Mouse (Mus musculus): ENCODE data around the gene Rnf34. TPM values are rescaled to one million over a fixed set of nuclear protein-coding genes. Genes with fewer than 3 reads are reported as not detected.

Gene Rnf34
- 24.6 and 26.5 TPM in 2 replicates for polyA plus RNA-seq (2014; fragmentation: Nextera tagmentation; extraction: Ambion mirVana)

DNA sequence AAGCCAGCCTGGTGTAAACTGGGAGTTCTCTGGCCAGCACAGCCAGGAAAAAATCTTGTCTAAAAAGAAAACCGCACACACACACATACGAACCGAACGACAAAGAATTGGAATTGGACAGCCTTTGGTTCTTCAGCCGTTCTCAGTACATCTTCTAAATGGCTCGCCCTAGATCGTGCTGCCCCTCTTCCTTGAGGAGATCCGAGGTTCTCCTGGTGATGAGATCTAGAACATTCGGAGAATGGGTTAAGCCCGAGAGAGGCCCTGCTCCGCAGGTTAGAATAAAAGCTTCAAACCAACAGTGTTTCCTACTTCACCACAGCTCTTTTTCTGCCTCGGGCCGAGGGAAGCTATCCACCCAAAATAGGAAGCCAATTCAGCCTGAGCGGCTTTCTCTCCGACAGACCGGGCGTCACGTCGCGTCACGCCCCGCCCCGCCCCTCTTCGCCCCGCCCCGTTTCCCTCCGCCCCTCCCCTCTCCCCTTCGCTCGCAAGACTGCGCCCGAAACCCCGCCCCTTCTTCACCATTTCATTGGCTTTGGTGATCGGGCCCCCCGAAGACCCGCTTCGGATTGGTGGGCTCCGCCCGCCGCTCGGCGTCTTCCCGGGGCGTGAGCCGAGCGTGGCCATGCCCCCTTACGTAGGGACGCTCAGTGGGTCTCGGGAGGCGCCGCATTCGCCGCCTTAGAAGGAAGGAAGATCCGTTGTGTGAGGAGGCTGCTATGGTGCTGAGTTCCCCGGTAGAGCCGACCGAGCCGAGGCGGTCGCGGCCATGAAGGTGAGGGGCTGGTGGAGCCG lies at the start of gene Rnf34:
TSS of gene Rnf34 (plus strand) at position 528 of the 798 bp plus-strand sequence.
- Histone ChIP-seq H3K9ac (ENCODE audit: low read depth, low read length) (peak within 1 kb of the TSS; percentile 95), H3K4me1 (replicated peaks; ENCODE audit: control insufficient read depth, insufficient read depth, low read length) (peaks cover 13% of the 10 kb centered on the region), H3K4me2 (peak within 1 kb of the TSS; percentile 97), H3K4me3 (ENCODE audit: low read depth, low read length) (peak within 1 kb of the TSS; percentile 89), H3K27me3 (replicated peaks; ENCODE audit: control insufficient read depth, insufficient read depth, low read length) (no peaks in the 10 kb centered on the region), H3K27ac (ENCODE audit: low read depth, low read length) (peak within 1 kb of the TSS; percentile 86), H3K9me3 (ENCODE audit: control insufficient read depth, low read length) (no peaks in the 10 kb centered on the region), H3K36me3 (ENCODE audit: control insufficient read depth, insufficient read depth, low read length) (no peaks in the 10 kb centered on the region)
- WGBS = under 1% methylated on average over 61 of the region's 61 CpGs
- peak; percentile 100 for ATAC-seq (replicated peaks; ENCODE audit: low FRiP score)
- peak; percentile 97 for DNase-seq (ENCODE audit: low spot score)

DNA sequence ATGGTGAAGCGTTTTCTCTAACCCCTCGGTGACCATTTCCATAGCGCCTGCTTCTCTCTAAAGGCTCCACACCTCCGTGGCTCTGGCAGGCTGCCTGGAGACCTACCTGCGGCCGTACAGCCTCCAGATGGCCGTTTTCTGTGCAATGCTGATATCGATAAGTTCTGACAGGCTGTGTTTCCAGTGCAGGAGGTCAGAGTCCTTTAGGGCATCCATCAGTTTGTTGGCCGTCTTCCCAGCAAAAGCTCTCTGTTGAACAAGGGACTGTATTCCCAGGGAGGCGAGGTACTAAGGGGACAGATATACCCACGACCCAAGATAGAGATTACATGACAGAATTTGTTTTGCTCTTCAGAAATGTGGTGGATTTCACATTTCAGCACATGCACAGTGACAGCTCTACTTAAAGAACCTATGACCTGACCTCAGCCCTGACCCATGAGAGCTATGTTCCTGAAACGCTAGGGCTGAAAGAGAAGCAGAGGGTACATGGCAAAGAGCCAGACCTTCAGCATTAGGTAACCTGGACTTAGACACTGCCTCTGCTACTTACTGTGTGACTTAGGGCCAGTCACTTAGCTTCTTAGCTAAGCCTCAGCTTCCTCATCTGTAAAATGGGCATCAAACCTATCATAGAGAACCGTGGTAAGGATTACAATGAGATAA lies 49.4 kb upstream of the Rnf34 start:
- H3K27me3 ChIP-seq (replicated peaks; ENCODE audit: control insufficient read depth, insufficient read depth, low read length) = no peaks in the 10 kb centered on the region
- DNase-seq (ENCODE audit: low spot score) = no peak
- H3K9ac ChIP-seq (ENCODE audit: low read depth, low read length) = no peak overlapping the region
- no peak overlapping the region for H3K4me3 ChIP-seq (ENCODE audit: low read depth, low read length)
- no peaks in the 10 kb centered on the region for H3K9me3 ChIP-seq (ENCODE audit: control insufficient read depth, low read length)
- no peak overlapping the region for H3K4me2 ChIP-seq
- peaks cover 11% of the 10 kb centered on the region for H3K4me1 ChIP-seq (replicated peaks; ENCODE audit: control insufficient read depth, insufficient read depth, low read length)
- 87% methylated on average over 13 of the region's 13 CpGs for WGBS
- H3K27ac ChIP-seq (ENCODE audit: low read depth, low read length) = no peak overlapping the region
- no peak for ATAC-seq (replicated peaks; ENCODE audit: low FRiP score)
- peaks cover 65% of the 10 kb centered on the region for H3K36me3 ChIP-seq (ENCODE audit: control insufficient read depth, insufficient read depth, low read length)

DNA sequence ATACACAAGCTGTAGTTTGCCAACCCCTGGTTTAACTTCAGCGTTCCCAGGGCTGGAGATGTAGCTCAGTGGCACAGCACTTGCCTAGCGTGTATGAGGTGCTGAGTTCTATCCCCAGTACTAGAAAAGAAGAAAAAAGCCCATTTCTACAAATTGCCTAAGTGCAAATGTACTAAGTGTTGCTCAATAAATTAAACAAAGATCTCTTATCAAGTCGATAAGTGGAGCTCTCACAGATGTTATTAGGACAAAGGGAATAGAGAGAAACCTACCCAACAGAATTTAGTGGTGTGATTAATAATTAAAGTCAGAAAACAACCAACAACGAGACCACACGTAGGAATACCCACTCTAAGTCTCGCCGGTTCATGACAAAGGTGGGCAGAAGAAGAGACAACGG lies 48.2 kb upstream of the Rnf34 start:
- H3K36me3 ChIP-seq (ENCODE audit: control insufficient read depth, insufficient read depth, low read length) = peaks cover 72% of the 10 kb centered on the region
- H3K4me3 ChIP-seq (ENCODE audit: low read depth, low read length) = no peak overlapping the region
- H3K27ac ChIP-seq (ENCODE audit: low read depth, low read length) = no peak overlapping the region
- no peak overlapping the region for H3K4me2 ChIP-seq
- H3K9ac ChIP-seq (ENCODE audit: low read depth, low read length) = no peak overlapping the region
- H3K9me3 ChIP-seq (ENCODE audit: control insufficient read depth, low read length) = no peaks in the 10 kb centered on the region
- H3K27me3 ChIP-seq (replicated peaks; ENCODE audit: control insufficient read depth, insufficient read depth, low read length) = no peaks in the 10 kb centered on the region
- ATAC-seq (replicated peaks; ENCODE audit: low FRiP score) (no peak), DNase-seq (ENCODE audit: low spot score) (no peak)
- H3K4me1 ChIP-seq (replicated peaks; ENCODE audit: control insufficient read depth, insufficient read depth, low read length) = peaks cover 11% of the 10 kb centered on the region
- WGBS = 93% methylated on average over 8 of the region's 8 CpGs

DNA sequence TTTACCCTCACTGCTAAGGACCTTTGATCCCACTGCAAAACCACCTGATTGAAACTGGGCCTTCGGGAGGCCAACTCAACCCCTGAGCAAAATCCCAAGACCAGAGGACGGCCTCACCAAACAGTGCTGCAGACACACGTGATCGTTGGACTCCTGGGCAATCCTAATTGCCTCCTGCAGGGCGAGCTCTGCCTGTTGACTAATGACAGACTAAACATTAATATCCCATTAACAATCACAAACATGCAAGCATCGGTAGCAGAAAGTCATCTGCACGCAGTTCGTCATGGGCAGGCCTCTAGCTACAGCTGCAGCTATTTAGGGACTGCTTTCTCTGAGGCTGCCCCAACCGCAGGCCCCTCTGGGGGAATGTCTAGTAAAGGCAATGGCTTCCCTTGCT lies 47.1 kb upstream of the Rnf34 start:
- 82% methylated on average over 9 of the region's 9 CpGs for WGBS
- Histone ChIP-seq H3K9me3 (ENCODE audit: control insufficient read depth, low read length) (no peaks in the 10 kb centered on the region), H3K4me3 (ENCODE audit: low read depth, low read length) (no peak overlapping the region)

DNA sequence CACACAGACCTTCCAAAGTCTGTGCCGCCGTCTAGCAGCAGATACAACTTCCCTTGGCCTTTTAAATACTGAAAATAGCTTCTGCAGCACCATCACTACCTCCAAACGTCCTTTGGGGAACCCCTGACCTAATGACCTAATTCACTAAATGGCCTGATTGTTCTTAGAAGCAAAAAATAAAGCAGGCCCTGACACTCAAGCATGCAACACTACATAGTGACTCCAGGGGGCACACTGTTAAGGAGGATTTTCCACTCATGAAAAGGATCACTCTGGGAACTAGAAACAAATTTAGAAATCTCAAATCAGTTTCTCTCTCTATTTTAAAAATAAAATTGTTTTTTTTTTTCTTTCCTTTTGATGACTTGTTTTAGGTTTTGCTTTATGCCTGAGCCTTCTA lies 44.3 kb upstream of the Rnf34 start:
- 75% methylated on average over 3 of the region's 3 CpGs for WGBS
- H3K27ac ChIP-seq (ENCODE audit: low read depth, low read length) = no peak overlapping the region
- no peak for ATAC-seq (replicated peaks; ENCODE audit: low FRiP score)

More for the DNA sequence above, 47.1 kb upstream of the Rnf34 start:
- Histone ChIP-seq H3K9ac (ENCODE audit: low read depth, low read length) (no peak overlapping the region), H3K27ac (ENCODE audit: low read depth, low read length) (no peak overlapping the region), H3K4me1 (replicated peaks; ENCODE audit: control insufficient read depth, insufficient read depth, low read length) (peaks cover 11% of the 10 kb centered on the region), H3K4me2 (no peak overlapping the region), H3K36me3 (ENCODE audit: control insufficient read depth, insufficient read depth, low read length) (peaks cover 76% of the 10 kb centered on the region), H3K27me3 (replicated peaks; ENCODE audit: control insufficient read depth, insufficient read depth, low read length) (no peaks in the 10 kb centered on the region)
- DNase-seq (ENCODE audit: low spot score) (no peak), ATAC-seq (replicated peaks; ENCODE audit: low FRiP score) (no peak)

DNA sequence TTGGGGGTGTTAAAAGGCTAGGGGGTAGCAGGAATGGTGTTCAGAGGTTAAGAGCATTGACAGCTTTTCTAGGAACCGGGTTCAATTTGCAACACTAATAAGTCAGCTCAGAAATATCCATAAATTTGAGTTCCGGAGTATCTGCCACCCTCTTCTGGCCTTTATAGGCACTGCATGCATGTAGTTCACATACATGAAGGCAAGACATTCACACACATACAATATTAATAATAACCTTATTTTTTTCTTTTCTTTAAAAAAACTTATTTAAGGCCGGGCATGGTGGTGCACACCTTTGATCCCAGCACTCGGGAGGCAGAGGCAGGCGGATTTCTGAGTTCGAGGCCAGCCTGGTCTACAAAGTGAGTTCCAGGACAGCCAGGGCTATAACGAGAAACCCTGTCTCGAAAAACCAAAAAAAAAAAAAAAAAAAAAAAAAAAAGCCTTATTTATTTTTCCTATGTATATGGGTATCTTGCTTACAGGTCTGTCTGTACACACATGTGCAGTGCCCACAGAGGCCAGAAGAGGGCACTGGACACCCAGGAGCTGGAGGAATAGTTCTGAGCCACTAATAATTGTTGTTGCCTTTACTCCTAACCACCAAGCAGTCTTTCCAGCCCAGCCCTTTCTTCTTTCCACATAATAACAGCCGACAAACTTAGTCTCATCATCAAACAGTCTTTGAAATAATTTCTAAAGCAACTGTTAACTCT lies 38.3 kb upstream of the Rnf34 start:
- Histone ChIP-seq H3K9ac (ENCODE audit: low read depth, low read length) (no peak overlapping the region), H3K27ac (ENCODE audit: low read depth, low read length) (no peak overlapping the region), H3K4me2 (no peak overlapping the region), H3K4me3 (ENCODE audit: low read depth, low read length) (no peak overlapping the region), H3K9me3 (ENCODE audit: control insufficient read depth, low read length) (no peaks in the 10 kb centered on the region), H3K4me1 (replicated peaks; ENCODE audit: control insufficient read depth, insufficient read depth, low read length) (no peaks in the 10 kb centered on the region), H3K27me3 (replicated peaks; ENCODE audit: control insufficient read depth, insufficient read depth, low read length) (no peaks in the 10 kb centered on the region), H3K36me3 (ENCODE audit: control insufficient read depth, insufficient read depth, low read length) (peaks cover 64% of the 10 kb centered on the region)
- 85% methylated on average over 9 of the region's 9 CpGs for WGBS
- peak; percentile 49 for DNase-seq (ENCODE audit: low spot score)
- ATAC-seq (replicated peaks; ENCODE audit: low FRiP score) = 0 out of 2 replicates have a peak, but pooled peaks have one; percentile 49

More for the DNA sequence above, 44.3 kb upstream of the Rnf34 start:
- Histone ChIP-seq H3K27me3 (replicated peaks; ENCODE audit: control insufficient read depth, insufficient read depth, low read length) (no peaks in the 10 kb centered on the region), H3K36me3 (ENCODE audit: control insufficient read depth, insufficient read depth, low read length) (peaks cover 62% of the 10 kb centered on the region), H3K9me3 (ENCODE audit: control insufficient read depth, low read length) (no peaks in the 10 kb centered on the region), H3K9ac (ENCODE audit: low read depth, low read length) (no peak overlapping the region), H3K4me2 (no peak overlapping the region), H3K4me3 (ENCODE audit: low read depth, low read length) (no peak overlapping the region), H3K4me1 (replicated peaks; ENCODE audit: control insufficient read depth, insufficient read depth, low read length) (no peaks in the 10 kb centered on the region; the same call in 1 of the 2 replicates)
- DNase-seq (ENCODE audit: low spot score) = no peak

DNA sequence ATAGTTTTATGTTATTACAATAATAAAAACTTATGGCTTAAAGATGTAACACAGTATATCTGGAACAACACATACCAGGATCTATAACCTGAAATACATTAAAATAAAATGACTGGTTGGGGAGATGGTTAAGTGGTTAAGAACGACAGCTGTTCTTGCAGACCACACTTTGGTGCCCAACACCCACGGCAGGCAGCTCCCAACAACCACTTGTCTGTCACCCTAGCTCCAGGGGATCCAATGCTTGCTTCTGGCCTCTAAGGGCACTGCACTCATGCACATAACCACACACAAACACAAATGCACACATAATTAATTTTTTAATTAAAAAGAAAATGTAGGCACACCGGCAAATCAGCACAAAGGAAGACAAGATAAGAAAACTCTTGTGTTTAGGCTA lies 37.1 kb upstream of the Rnf34 start:
- Histone ChIP-seq H3K9ac (ENCODE audit: low read depth, low read length) (no peak overlapping the region), H3K27ac (ENCODE audit: low read depth, low read length) (no peak overlapping the region), H3K27me3 (replicated peaks; ENCODE audit: control insufficient read depth, insufficient read depth, low read length) (no peaks in the 10 kb centered on the region), H3K4me2 (no peak overlapping the region), H3K9me3 (ENCODE audit: control insufficient read depth, low read length) (no peaks in the 10 kb centered on the region), H3K36me3 (ENCODE audit: control insufficient read depth, insufficient read depth, low read length) (peaks cover 61% of the 10 kb centered on the region), H3K4me3 (ENCODE audit: low read depth, low read length) (no peak overlapping the region), H3K4me1 (replicated peaks; ENCODE audit: control insufficient read depth, insufficient read depth, low read length) (no peaks in the 10 kb centered on the region)
- 81% methylated on average over 3 of the region's 3 CpGs for WGBS
- DNase-seq (ENCODE audit: low spot score) (no peak), ATAC-seq (replicated peaks; ENCODE audit: low FRiP score) (no peak)

DNA sequence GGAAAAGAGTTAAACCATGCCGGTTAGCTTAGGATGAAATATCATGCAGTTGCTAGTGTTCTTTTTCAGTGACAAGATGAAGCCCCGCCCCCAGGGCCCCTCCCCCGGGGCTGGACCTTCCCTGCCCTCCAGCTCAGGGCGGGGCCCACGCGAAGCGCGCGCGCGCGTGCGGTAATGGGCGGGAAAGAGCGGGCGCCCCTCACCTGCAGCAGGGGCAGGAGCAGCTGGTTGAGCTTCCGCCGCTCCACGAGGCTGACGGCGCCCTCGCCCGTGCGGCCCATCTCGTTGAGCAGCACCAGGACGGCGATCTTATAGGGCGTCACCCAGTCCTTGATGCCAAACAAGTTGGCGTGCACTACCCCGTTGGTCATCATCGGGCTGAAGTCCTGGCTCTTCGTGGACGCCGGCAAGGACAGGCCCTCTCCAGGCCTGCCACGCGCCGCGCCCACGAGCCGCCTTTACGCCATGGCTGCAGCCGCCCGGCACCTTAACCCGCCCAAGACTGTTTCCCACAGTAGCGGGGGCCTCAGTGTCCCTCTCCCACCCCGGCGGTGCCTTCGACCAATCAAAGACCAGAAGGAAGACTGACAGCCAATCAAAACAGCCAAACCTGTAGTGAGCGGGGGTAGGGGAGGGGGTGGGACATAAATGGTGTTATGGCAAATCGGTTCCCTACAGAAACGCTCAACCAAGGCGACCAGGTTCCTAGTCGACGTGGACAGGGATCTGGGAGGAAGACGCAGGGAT lies 28.9 kb upstream of the Rnf34 start, which contains the start of gene Anapc5:
TSS of gene Anapc5 (minus strand) at position 563 of the 747 bp plus-strand sequence.
- Histone ChIP-seq H3K36me3 (ENCODE audit: control insufficient read depth, insufficient read depth, low read length) (peaks cover 23% of the 10 kb centered on the region), H3K27ac (ENCODE audit: low read depth, low read length) (peak within 1 kb of the TSS; percentile 97), H3K9me3 (ENCODE audit: control insufficient read depth, low read length) (no peaks in the 10 kb centered on the region), H3K4me1 (replicated peaks; ENCODE audit: control insufficient read depth, insufficient read depth, low read length) (peaks cover 15% of the 10 kb centered on the region), H3K4me2 (peak within 1 kb of the TSS; percentile 73), H3K4me3 (ENCODE audit: low read depth, low read length) (peak within 1 kb of the TSS; percentile 78), H3K9ac (ENCODE audit: low read depth, low read length) (peak within 1 kb of the TSS; percentile 92), H3K27me3 (replicated peaks; ENCODE audit: control insufficient read depth, insufficient read depth, low read length) (no peaks in the 10 kb centered on the region)
- under 1% methylated on average over 55 of the region's 55 CpGs for WGBS
- ATAC-seq (replicated peaks; ENCODE audit: low FRiP score) (peak; percentile 99), DNase-seq (ENCODE audit: low spot score) (peak; percentile 91)

Data from liver, embryonic 11.5 days (tissue).